Mouse (Mus musculus) adrenal gland, adult 2 months (tissue): Measurements from ENCODE around the gene 2410004B18Rik. TPM values are rescaled to one million over a fixed set of nuclear protein-coding genes. Genes with fewer than 3 reads are reported as not detected.

Source experiments
- DNase-seq: peaks from one replicate; pipeline ENCODE4 v3.0.0; 2021
- polyA plus RNA-seq: library from polyadenylated mRNA; depleted of rRNA; stranded (reverse); fragments of >200 nt; gene quantifications from 2 replicates; pipeline ENCODE4 v1.2.3, GENCODE M21; 2012
- total RNA-seq, 2 experiments: library from RNA; stranded (reverse); gene quantifications; 2 replicates each; pipeline ENCODE4 v1.2.3; 2021

2410004B18Rik gene
- total and polyA plus RNA-seq, 3 experiments: 8.7 to 23.1 (median 22.0) TPM

DNA sequence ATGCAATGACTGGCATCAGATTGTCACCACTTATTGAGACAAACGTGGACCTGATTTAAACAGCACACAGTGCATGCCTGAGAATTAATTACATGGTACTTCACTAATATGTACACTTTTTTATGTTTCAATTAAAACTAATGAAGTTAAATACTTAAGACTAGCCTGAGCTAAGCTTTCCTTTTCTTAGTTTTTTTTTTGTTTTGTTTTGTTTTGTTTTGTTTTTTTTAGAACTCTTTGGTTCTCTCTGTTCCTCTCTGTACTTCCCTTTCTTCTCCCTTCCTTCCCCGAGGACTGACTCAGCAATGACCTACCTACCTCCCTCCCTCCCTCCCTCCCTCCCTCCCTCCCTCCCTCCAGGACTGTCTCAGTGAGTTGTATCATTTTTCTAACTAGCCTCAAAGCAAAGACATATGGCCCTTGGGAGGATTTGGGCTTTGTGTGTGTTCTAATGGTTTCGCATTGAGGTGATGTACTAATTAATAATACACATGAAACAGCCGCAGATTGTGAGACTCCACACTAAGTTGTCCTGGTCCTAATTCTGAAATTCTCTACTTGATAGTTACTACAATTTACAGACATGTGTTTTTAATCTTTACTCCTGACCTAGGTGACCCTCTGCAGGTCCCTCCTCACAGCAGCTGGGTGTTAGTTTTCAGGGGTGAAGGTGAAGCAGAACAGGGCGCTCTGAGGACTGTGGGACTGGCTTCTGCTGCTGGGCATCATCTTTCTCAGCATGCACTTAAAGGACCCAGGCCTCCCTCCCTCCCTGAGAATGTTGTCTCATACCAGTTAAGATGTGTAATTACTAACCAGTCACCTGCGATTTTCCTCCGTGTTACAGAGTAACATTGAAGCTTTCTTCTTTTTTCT is 8.1 kb upstream of the 2410004B18Rik start:
- DNase-seq: no peak

DNA sequence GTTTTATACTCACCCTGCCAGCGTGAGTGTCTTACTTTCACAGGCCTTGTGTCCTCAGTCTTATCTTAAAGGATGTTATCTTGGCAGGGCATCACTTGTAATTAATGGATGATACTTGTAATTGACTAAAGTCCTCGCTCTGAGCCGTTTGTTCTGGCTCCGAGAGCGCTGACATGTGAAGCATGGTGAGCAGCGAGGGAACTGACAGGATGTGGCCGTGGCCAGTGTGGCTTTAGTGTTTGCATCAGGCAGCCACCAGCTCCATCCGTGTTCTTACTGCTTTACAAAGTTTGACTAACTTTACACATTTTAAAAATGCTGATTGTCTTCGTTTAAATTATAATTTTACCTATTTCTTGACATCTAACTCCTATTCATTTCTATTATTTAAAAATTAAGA is 4.0 kb upstream of the 2410004B18Rik start:
- DNase-seq: no peak

DNA sequence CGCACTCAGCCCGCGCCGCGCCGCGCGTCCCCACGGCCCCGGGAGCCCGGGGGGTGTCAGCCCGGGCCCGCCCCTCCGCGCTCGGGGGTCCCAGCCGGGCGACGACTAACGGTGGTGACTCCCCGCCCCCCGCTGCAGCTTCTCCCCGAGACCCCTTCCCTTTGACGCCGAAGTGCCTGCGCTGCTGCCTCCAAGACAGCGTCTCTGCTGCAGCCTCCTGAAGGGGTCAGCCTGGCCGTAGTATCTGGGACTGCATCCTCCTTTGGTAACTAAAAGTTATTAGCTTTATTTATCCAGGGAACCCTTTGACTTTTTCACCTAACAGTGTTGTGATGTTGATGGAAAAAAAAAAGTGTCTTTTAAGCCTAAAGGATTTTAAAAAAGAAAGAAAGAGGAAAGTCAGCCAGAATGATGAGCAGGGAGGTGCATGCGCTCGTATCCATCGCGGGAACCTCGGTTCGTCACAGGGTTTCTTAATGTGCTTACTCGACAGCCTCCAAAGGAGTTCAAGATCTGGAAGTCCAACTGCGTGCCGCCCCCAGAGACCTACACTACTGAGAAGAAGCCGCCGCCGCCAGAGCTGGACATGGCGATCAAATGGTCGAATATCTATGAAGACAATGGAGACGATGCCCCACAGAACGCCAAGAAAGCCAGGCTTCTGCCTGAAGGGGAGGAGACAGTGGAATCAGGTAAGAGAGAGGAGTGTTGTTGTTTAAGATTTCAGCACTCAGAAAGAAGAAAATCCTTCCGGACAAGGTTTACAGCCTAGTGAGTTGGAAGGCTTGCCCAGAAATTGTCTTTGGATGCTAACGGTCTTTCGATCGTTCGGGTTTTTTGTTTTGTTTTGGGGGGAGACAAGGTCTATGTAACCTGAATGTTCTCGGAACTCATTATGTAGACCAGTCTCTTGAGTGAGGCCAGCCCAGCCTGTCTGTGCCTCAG is 863 bp downstream of the 2410004B18Rik start:
- DNase-seq: no peak

GRCm38 (mm10) chr3:145939402-145939801 is 1.6 kb downstream of the 2410004B18Rik start:
- DNase-seq: no peak

DNA sequence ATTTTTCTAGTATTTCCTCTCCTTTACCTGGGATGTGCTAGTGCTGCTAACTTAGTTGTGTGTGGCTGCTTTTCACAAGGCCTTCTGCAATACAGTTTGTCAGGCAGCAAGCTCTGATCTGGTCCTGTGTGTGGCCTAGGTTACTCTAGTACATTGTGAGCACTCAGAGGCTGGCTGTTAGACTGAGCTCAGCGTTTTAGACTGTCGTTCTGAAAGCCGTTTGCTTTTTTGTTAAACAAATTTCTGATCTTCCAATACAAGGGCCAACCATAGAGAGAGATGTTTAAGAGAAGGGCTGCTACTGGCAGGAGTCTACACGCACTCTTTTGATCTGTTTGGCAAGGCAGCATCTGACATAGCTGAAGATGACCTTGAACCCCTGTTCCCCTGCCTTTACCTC is 2.2 kb downstream of the 2410004B18Rik start:
- DNase-seq: no peak

DNA sequence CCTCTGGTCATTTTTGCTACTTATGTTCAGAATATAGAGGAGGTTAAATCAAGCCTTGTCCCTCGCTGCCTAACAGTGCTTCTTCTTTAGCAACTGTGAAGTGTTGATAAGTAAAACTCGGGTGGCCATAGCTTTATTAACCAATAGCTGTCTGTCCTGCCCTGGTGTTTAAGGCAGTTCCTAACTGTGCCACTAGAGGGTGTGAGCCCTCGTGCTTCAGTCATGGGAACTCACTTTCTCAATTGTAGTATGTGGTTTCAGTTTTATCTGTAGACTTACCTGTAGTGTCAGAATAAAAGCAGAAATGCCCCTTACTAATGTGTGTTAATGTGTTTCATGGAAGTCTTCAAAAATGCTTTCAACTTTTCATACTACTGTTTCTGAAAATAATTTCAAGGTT is 4.2 kb downstream of the 2410004B18Rik start:
- peak; percentile 67 for DNase-seq

DNA sequence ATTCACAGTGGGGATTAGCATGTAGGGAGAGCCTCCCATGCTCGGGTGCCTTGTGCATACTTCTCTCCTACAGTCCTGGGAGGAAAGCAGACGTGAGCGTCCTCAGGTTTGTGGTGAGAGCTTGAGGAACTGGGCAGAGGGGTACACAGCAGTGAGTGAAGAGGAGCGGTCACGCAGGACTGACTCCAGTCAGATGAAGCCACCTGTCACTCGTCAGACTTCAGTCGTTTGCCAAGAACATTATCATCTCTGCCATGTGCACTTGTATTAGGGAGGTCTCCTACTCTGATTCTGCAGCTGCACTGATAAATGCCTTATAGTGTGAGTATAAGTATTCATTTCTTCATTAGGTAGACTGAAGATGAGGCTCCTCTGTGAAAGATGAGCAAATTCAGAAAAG is 6.5 kb downstream of the 2410004B18Rik start:
- DNase-seq: no peak

- DNase-seq: no peak
These were observed 8.1 kb downstream of the 2410004B18Rik start for GRCm38 (mm10) chr3:145945904-145946303.

GRCm38 (mm10) chr3:145946654-145947053 is 8.8 kb downstream of the 2410004B18Rik start:
- no peak for DNase-seq

DNA sequence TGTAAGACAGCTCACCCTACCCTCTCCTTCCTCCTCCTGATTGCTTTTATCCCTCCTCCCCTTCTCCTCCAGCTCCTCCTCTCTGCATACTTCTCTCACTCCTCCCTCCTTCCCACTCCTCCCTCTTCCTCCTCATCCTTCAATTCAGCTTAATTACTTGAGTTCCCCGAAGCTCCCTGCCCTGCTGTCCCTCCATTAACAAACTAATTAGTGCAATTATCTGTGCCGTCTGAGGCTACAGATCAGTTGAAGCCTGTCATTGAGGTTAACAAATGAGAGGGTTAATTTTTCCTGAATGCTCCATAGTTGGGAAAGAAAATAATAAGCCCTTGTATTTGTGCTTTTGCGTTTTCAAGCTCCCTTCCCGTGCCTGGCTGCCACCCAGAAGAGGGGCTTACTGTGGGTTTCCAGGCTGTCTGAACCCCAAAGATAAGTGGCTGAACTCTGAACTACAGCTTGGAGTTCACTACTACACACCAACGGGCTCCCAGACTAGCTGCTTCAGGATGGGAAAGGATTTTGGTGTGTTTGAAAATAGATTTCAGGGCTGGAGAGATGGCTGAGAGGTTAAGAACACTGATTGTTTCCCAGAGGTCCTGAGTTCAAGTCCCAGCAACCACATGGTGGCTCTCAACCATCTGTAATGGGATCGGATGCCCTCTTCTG is 9.9 kb downstream of the 2410004B18Rik start:
- no peak for DNase-seq

- peak; percentile 62 for DNase-seq
These were observed 12.4 kb downstream of the 2410004B18Rik start for GRCm38 (mm10) chr3:145950034-145950814.

DNA sequence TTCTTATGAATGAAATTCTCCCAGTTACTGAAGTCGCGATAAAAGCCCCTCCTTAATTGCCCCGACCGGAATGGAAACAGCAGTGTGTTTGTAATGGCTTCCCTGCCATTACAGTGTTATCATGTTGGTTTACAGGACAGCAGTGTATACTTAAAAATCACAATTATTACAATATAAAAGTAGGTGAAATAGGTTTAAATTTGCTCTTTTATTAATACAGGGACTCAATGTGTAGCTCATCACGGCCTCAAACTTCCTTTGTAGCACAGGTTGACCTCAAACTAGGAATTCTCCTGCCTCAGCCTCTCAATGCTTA is 13.0 kb downstream of the 2410004B18Rik start:
- no peak for DNase-seq

DNA sequence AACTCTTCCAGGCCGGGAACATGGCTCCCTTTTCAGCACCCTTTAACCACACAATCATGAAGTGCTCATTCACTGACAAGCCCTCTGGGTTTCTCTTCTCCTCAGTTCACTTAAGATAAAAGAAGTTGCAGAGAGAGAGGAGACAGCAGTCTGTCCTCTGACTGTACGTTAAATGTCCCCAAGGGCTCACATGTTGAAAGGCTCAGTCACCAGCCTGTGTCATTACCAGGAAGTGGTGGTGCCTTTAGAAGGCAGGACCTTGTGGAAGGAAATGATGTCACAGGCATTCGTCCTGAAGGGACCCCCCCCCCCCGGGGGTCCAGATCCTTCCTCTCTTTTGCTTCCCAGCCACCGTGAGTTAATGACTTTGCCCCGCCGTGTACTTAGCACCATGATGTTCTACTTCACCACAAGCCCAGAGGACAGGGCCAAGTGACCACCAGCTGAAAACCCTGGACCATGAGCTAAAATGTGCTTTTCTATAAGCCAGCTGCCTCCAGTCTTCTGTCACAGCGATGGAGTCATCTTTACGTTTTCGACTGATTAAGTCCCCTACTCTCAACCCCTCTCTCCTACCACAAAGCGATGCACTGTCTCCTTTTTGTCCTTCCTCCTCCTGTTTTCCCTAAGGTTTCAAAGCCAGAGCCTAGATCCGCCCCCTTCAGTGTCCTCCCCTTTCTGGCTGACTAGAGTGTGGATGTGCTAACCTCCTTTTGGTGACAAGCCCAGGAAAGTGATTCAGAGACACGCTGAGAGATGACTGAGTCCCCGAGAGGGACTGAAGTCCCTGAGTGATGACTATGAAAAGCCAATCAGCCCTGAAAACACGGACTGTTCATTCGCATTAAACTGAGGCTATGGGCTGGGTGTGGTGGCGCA is 13.7 kb downstream of the 2410004B18Rik start:
- DNase-seq: peak; percentile 82

- no peak for DNase-seq
These were observed 15.1 kb downstream of the 2410004B18Rik start for GRCm38 (mm10) chr3:145952945-145953344.

DNA sequence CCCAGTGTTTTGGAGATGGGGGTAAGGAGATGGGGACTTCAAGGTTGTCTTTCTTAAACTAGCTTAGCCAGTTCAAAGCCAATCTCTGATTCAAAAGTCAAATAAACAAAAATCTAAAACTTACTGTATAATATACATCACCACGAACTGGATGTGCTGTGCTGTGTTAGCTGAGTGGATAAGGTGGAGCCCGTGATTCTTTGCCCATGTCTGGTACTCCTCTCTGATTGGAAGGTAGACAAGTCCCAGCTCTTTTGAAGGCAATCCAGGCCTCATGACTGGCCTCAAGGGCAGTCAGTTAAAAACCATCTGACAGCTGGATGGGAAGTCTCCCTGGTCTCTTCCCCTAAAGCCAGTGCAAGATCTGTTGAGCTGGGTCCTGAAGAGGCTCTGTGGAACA is 15.6 kb downstream of the 2410004B18Rik start:
- no peak for DNase-seq

DNA sequence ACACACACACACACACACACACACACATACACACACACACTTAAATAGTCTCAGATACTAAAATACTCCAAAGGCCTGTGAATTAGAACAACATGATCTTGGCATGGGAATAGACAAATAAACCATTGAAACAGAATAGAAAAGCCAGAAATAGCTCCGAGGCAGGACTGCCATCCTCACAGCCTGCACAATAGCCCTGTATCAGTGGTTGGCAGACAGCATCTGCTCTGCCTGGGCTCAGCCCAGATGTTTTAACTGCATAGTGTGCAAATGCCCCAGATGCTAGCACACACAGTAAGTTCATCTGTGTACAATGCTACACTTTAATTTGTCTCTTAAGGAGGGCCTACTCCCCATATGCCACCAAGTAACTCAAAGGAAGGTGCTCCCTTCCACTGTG is 22.0 kb downstream of the 2410004B18Rik start:
- DNase-seq: no peak

DNA sequence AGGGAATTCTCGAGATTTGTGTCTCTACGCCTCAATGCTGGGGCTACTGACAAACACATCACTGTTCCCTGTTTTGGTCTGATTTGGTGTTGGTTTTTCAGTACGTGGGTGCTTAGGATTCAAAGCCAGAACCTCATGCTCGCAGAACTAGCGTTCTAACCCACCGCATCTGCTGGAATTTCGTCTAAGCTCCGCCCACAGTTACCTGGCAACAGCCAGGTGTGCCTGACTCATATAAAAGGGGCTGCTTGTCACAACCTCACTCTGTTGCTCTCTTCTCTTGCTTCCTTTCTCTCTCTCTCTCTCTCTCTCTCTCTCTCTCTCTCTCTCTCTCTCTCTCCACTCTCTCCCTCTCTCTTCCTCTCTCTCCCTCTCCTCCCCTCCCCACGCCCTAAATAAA is 24.6 kb downstream of the 2410004B18Rik start:
- no peak for DNase-seq

GRCm38 (mm10) chr3:145963101-145964017 is 25.5 kb downstream of the 2410004B18Rik start:
- no peak for DNase-seq

GRCm38 (mm10) chr3:145964018-145964387 is 26.2 kb downstream of the 2410004B18Rik start:
- DNase-seq: peak; percentile 57

DNA sequence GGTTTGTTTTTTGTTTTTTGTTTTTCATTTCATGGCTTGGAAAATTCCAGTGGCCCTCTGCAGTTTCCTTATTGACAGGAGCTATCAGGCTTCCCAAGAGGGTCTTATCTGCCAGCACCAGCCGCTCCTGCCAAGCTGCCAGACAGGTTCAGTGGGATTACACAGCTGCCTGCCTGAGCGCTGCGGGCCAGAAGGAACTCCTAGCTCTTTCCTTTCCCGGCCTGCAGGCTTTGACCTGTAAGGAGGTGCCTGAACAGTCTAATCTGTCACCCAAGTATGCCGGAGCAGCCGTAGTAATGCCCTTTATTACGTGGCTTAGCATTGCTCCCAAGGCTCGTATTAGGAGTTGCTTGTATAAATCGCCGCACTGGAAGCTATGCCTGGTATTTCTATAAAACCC is 26.7 kb downstream of the 2410004B18Rik start:
- no peak for DNase-seq
